Mouse (Mus musculus) kidney, adult 2 months (tissue): ENCODE results near the gene Ccdc130.

Experiments
- CTCF ChIP-seq: fragments of 200-500 bp; conservative IDR thresholded peaks from 2 replicates; pipeline ENCODE4 v1.5.1; 2011; ENCODE audit warnings: low read depth, mild to moderate bottlenecking, control low read depth, low read length, moderate library complexity, mixed read lengths; ENCODE audit not compliant: insufficient read depth, insufficient read length
- POLR2A ChIP-seq: fragments of 200-500 bp; IDR thresholded peaks from one replicate; pipeline ENCODE4 v1.6.1; 2011; ENCODE audit warnings: low read depth, low read length, control low read depth

DNA sequence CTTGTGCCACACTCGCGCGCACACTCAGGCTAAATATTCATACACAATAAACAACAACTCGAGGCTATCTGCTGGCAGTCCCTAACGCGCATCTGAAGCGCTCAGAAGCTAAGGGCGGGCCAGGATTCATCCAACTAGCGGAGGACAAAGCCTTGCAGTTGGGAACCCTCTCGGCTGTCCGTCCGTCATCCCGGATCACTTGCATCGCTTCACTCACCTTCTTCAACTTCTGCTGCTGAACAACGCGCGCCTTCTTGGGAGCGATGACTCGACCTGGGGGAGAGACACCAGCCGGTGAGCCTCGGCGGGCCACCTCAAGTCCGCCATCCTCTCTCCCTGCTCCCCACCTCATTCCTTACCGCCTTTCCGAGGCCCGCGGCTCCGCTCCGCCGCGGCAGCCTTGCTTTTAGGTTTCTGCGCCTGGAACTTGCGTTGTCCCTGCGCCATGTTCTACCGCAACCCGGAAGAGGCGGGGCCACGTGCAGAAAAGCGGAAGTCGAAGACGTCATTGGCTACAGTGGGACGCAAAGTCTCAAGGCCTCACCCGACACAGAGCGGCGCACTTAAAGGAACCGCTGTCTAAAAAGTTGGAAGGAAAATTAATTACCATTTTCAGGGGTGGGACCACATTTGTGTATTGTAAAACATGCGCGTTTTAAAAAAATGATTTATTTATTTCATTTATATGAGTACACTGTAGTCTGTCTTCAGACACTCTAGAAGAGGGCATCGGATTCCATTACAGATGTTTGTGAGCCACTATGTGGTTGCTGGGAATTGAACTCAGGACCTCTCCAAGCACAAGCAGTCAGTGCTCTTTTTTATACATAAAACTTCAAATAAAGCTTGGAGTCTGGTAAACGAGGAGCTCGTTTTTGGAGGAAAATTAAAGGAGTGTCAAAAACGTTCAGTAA lies 20.7 kb downstream of the Ccdc130 start, which contains the start of gene D8Ertd738e:
- TF ChIP-seq CTCF (no peak), POLR2A (peak; percentile 92)
